In genomic region chr1:45501437-45501836, GRCm38 (mm10) we compare ENCODE assay signal across 9 mouse cellular contexts. TPM values are rescaled to one million over a fixed set of nuclear protein-coding genes. Genes with fewer than 3 reads are reported as not detected.
DNase-seq lines count a peak whose midpoint lies in the region; ATAC-seq lines count a peak whose summit lies in the region.
"Had no signal": no experiment of that assay in that cellular context is flagged by ENCODE, and none has a peak within 500 bp of the region (broad histone marks: within the 10 kb centered on the region; RNA-seq: fewer than 3 reads in every experiment).

No protein-coding gene starts in this region.

- no peaks in the 10 kb centered on the region for H3K36me3 ChIP-seq in lung, embryonic 15.5 days
- no peaks in the 10 kb centered on the region for H3K36me3 ChIP-seq in forebrain, embryonic 11.5 days (ENCODE audit: control insufficient read depth, insufficient read depth, low read length)
- H3K36me3 ChIP-seq in limb, embryonic 11.5 days (ENCODE audit: control insufficient read depth, insufficient read depth, low read length) = no peaks in the 10 kb centered on the region
- H3K36me3 ChIP-seq in stomach, embryonic 14.5 days (ENCODE audit: control insufficient read depth, insufficient read depth, low read length) = no peaks in the 10 kb centered on the region

- H3K27me3 ChIP-seq in lung, embryonic 15.5 days = no peaks in the 10 kb centered on the region
- no peaks in the 10 kb centered on the region for H3K27me3 ChIP-seq in forebrain, embryonic 11.5 days (ENCODE audit: control insufficient read depth, insufficient read depth, low read length)
- H3K27me3 ChIP-seq in limb, embryonic 11.5 days (ENCODE audit: control insufficient read depth, insufficient read depth, low read length) = no peaks in the 10 kb centered on the region
- no peaks in the 10 kb centered on the region for H3K27me3 ChIP-seq in stomach, embryonic 14.5 days (ENCODE audit: control insufficient read depth, insufficient read depth, low read length)

- H3K9me3 ChIP-seq in lung, embryonic 15.5 days = no peaks in the 10 kb centered on the region
- H3K9me3 ChIP-seq in forebrain, embryonic 11.5 days (ENCODE audit: control insufficient read depth, low read length) = no peaks in the 10 kb centered on the region
- H3K9me3 ChIP-seq in limb, embryonic 11.5 days (ENCODE audit: control insufficient read depth, low read length) = no peaks in the 10 kb centered on the region
- H3K9me3 ChIP-seq in stomach, embryonic 14.5 days (ENCODE audit: control insufficient read depth, low read depth, low read length) = no peaks in the 10 kb centered on the region

- peak overlapping the region; percentile 90 for H3K27ac ChIP-seq in lung, embryonic 15.5 days
- no peak overlapping the region for H3K27ac ChIP-seq in forebrain, embryonic 11.5 days (ENCODE audit: low read depth, low read length)
- H3K27ac ChIP-seq in limb, embryonic 11.5 days (replicated peaks; ENCODE audit: low read depth, low read length) = no peak overlapping the region
- peak overlapping the region; percentile 97 for H3K27ac ChIP-seq in stomach, embryonic 14.5 days (ENCODE audit: low read length)

- H3K9ac ChIP-seq in lung, embryonic 15.5 days = peak overlapping the region; percentile 62
- no peak overlapping the region; the same call in 1 of the 2 replicates for H3K9ac ChIP-seq in forebrain, embryonic 11.5 days (ENCODE audit: low read length)
- H3K9ac ChIP-seq in limb, embryonic 11.5 days (ENCODE audit: low read length) = no peak overlapping the region
- H3K9ac ChIP-seq in stomach, embryonic 14.5 days (replicated peaks; ENCODE audit: low read depth, low read length) = peak overlapping the region; percentile 83

- peak overlapping the region; percentile 56 for H3K4me3 ChIP-seq in lung, embryonic 15.5 days
- H3K4me3 ChIP-seq in forebrain, embryonic 11.5 days (ENCODE audit: low read depth, low read length) = peak overlapping the region; percentile 37
- peak overlapping the region; percentile 49 for H3K4me3 ChIP-seq in limb, embryonic 11.5 days (ENCODE audit: low read depth, low read length)
- peak overlapping the region; percentile 57 for H3K4me3 ChIP-seq in stomach, embryonic 14.5 days (ENCODE audit: low read depth, low read length)

- DNase-seq in lung, postnatal 36 days = no peak
- DNase-seq in forebrain, embryonic 11.5 days (ENCODE audit: low spot score) = no peak
- no peak for DNase-seq in limb, embryonic 11.5 days (ENCODE audit: low spot score)
- no peak for DNase-seq in ovary, adult 18-20 months (ENCODE audit: low spot score)
- no peak for DNase-seq in yolk sac, embryonic 10.5 days (ENCODE audit: low spot score)
- no peak for DNase-seq in layer of hippocampus, adult 11-12 months (ENCODE audit: low spot score)
- DNase-seq: thymus, adult 2 months had no signal

- no peaks in the 10 kb centered on the region for H3K4me1 ChIP-seq in lung, embryonic 15.5 days
- H3K4me1 ChIP-seq in forebrain, embryonic 11.5 days (replicated peaks; ENCODE audit: control insufficient read depth, insufficient read depth, low read length) = no peaks in the 10 kb centered on the region
- H3K4me1 ChIP-seq in limb, embryonic 11.5 days (ENCODE audit: control insufficient read depth, insufficient read depth, low read length) = no peaks in the 10 kb centered on the region
- 0 out of 2 replicates have a peak, but pooled peaks cover 7% of the 10 kb centered on the region for H3K4me1 ChIP-seq in stomach, embryonic 14.5 days (ENCODE audit: control insufficient read depth, insufficient read depth, low read length)

- no peak for ATAC-seq in lung, embryonic 15.5 days (ENCODE audit: borderline replicate concordance, extremely low read depth, low FRiP score, low TSS enrichment)
- ATAC-seq in forebrain, embryonic 11.5 days (replicated peaks; ENCODE audit: low FRiP score) = no peak
- ATAC-seq in limb, embryonic 11.5 days (ENCODE audit: insufficient number of reproducible peaks, low FRiP score, low TSS enrichment, low read depth) = no peak
- no peak for ATAC-seq in stomach, embryonic 14.5 days (ENCODE audit: insufficient number of reproducible peaks, insufficient read depth, low FRiP score, low read depth)

- peak overlapping the region; percentile 51 for H3K4me2 ChIP-seq in lung, embryonic 15.5 days
- peak overlapping the region; percentile 34 for H3K4me2 ChIP-seq in forebrain, embryonic 11.5 days (ENCODE audit: low read depth, low read length, severe bottlenecking)
- H3K4me2 ChIP-seq in limb, embryonic 11.5 days (ENCODE audit: low read depth, severe bottlenecking) = peak overlapping the region; percentile 33
- peak overlapping the region; percentile 46 for H3K4me2 ChIP-seq in stomach, embryonic 14.5 days (replicated peaks; ENCODE audit: low read depth, low read length)

- 26% methylated on average over 6 of the region's 6 CpGs for WGBS in lung, embryonic 15.5 days
- 66% methylated on average over 6 of the region's 6 CpGs for WGBS in forebrain, embryonic 11.5 days
- WGBS in limb, embryonic 11.5 days = 54% methylated on average over 6 of the region's 6 CpGs
- WGBS in stomach, embryonic 14.5 days = 19% methylated on average over 6 of the region's 6 CpGs

RNA-seq across cellular contexts. Expression of gene Col5a2, which starts 1.6 kb away (rescaled TPM):
- polyA plus RNA-seq in lung, embryonic 15.5 days (2015; fragmentation: Nextera tagmentation; extraction: Ambion mirVana) = 83.5 and 85.9 TPM in 2 replicates
- polyA plus RNA-seq in forebrain, embryonic 11.5 days (2014; fragmentation: Nextera tagmentation; extraction: Ambion mirVana) = 27.4 and 31.3 TPM in 2 replicates
- polyA plus RNA-seq in limb, embryonic 11.5 days (2014; fragmentation: Nextera tagmentation; extraction: Ambion mirVana) = 23.5 and 26.7 TPM in 2 replicates
- polyA plus RNA-seq in stomach, embryonic 14.5 days (2014; fragmentation: Nextera tagmentation; extraction: Ambion mirVana) = 106 and 111 TPM in 2 replicates

Comparison
In these comparisons a context has a peak if more than half of its experiments do, and no peak if none do; other contexts are left out.
1. H3K27ac ChIP-seq: peak in lung, embryonic 15.5 days (single experiment) and stomach, embryonic 14.5 days (single experiment); none in forebrain, embryonic 11.5 days (single experiment) and limb, embryonic 11.5 days (single experiment).
2. H3K9ac ChIP-seq: peak in lung, embryonic 15.5 days (single experiment) and stomach, embryonic 14.5 days (single experiment); none in forebrain, embryonic 11.5 days (single experiment) and limb, embryonic 11.5 days (single experiment).
3. Peak in every context shown above with its lines, with median percentiles within 50 percentile points of each other: H3K4me2 ChIP-seq and H3K4me3 ChIP-seq.